Mouse (Mus musculus) frontal cortex, postnatal 14 days (tissue): ENCODE results near the gene Higd1c.
"Not testable (repeated sequence)": the region's sequence is repeated elsewhere in the genome, so short reads cannot be mapped to it uniquely, and the experiment has no call there.

ENCODE experiments used
- DNase-seq, 2 experiments: peaks; one replicate each; pipeline ENCODE4 v3.0.0; 2022; ENCODE audit warnings: low spot score in 2 of 2

Gene Higd1c

GRCm38 (mm10) chr15:100355876-100356275, 8.5 kb upstream of the Higd1c start:
- no peak for DNase-seq

GRCm38 (mm10) chr15:100365967-100366366, 1.6 kb downstream of the Higd1c start:
- not testable (repeated sequence) for DNase-seq

- no peak for DNase-seq
Observed at GRCm38 (mm10) chr15:100367119-100367518, 2.8 kb downstream of the Higd1c start.

- DNase-seq, result peak in 1 of 2 experiments; percentile 66
Observed at GRCm38 (mm10) chr15:100375066-100375465, 10.7 kb downstream of the Higd1c start.

GRCm38 (mm10) chr15:100377847-100378505, 13.6 kb downstream of the Higd1c start:
- not testable (repeated sequence) for DNase-seq

GRCm38 (mm10) chr15:100379658-100380057, 15.3 kb downstream of the Higd1c start:
- DNase-seq, result no peak

GRCm38 (mm10) chr15:100380104-100380503, 15.8 kb downstream of the Higd1c start:
- no peak for DNase-seq

- DNase-seq, result no peak
Observed at GRCm38 (mm10) chr15:100385705-100386104, 21.4 kb downstream of the Higd1c start.

GRCm38 (mm10) chr15:100387544-100388223, 23.3 kb downstream of the Higd1c start:
- no peak for DNase-seq

GRCm38 (mm10) chr15:100388224-100388835, 24.0 kb downstream of the Higd1c start:
- DNase-seq, result no peak

- no peak for DNase-seq
Observed at GRCm38 (mm10) chr15:100388886-100389285, 24.5 kb downstream of the Higd1c start.

- no peak for DNase-seq
Observed at GRCm38 (mm10) chr15:100391066-100391465, 26.7 kb downstream of the Higd1c start.

GRCm38 (mm10) chr15:100391599-100391998, 27.3 kb downstream of the Higd1c start:
- DNase-seq, result no peak

- DNase-seq, result no peak
Observed at GRCm38 (mm10) chr15:100393016-100393415, 28.7 kb downstream of the Higd1c start.

GRCm38 (mm10) chr15:100395561-100395960, 31.2 kb downstream of the Higd1c start:
- DNase-seq, result no peak

GRCm38 (mm10) chr15:100400592-100401250, 36.4 kb downstream of the Higd1c start:
- DNase-seq, result no peak

- no peak for DNase-seq
Observed at GRCm38 (mm10) chr15:100401811-100402210, 37.5 kb downstream of the Higd1c start.

- DNase-seq, result no peak
Observed at GRCm38 (mm10) chr15:100402347-100402746, 38.0 kb downstream of the Higd1c start.

- no peak for DNase-seq
Observed at GRCm38 (mm10) chr15:100402798-100403197, 38.5 kb downstream of the Higd1c start.

GRCm38 (mm10) chr15:100403318-100404000, 39.1 kb downstream of the Higd1c start:
- DNase-seq, result no peak

GRCm38 (mm10) chr15:100406088-100406487, 41.7 kb downstream of the Higd1c start:
- no peak for DNase-seq
